Mouse (Mus musculus) naive thymus-derived CD4-positive, alpha-beta T cell, adult 5 months (primary cell): Measurements from ENCODE around the gene Pde7b. TPM values are rescaled to one million over a fixed set of nuclear protein-coding genes. Genes with fewer than 3 reads are reported as not detected.

ENCODE experiments used
- polyA plus RNA-seq: library from polyadenylated mRNA; unstranded; fragments of 100-300 nt; shearing (Covaris generic); gene quantifications from one replicate; pipeline ENCODE4 v1.2.1, GENCODE M21; 2017

Pde7b gene
- polyA plus RNA-seq = 0.24 TPM

DNA sequence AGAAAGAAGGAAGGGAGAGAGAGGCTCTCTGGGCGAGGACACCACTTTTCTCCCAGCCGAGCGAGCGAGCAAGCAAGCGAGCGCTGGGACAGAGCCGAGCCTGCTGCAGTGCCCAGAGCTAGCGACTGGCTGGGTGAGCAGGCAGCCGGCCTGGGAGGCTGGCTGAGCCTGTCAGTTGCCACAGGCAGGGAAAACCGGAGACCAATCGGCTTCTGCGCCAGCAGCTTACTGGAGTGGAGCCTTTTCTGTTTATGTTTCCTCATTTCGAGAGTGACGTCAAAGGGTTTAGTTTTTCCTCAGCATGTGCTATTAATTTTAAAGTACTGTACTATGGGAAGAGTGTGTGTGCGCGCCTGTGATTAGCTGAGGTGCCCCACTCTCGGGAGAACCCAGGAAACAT lies at the start of gene Pde7b:
Gene Pde7b, minus strand, starts transcription at position 173 of the 400 bp plus-strand sequence.

Other genes starting within 250 kb of the Pde7b start
- 6.0 TPM for gene Ahi1, start 227.5 kb upstream of the Pde7b start, polyA plus RNA-seq